Mouse (Mus musculus) limb, embryonic 10.5 days (tissue): ENCODE results near the gene Atox1. TPM values are rescaled to one million over a fixed set of nuclear protein-coding genes. Genes with fewer than 3 reads are reported as not detected.

ENCODE experiments used
- DNase-seq: peaks from one replicate; pipeline ENCODE4 v3.0.0-alpha.2; 2017; ENCODE audit warnings: low spot score
- H3K27ac ChIP-seq: fragments of 300-500 bp; sonication (generic); 2 replicates; pipeline ENCODE4 v1.5.1; 2016; ENCODE audit warnings: mild to moderate bottlenecking
- H3K27me3 ChIP-seq: fragments of 300-500 bp; sonication (generic); 2 replicates; pipeline ENCODE4 v1.6.1; 2016; ENCODE audit warnings: low read depth, mild to moderate bottlenecking; ENCODE audit not compliant: poor library complexity, severe bottlenecking
- H3K36me3 ChIP-seq: fragments of 300-500 bp; sonication (generic); 2 replicates; pipeline ENCODE4 v1.6.1; 2016; ENCODE audit warnings: mild to moderate bottlenecking, moderate library complexity
- H3K4me1 ChIP-seq: fragments of 300-500 bp; sonication (generic); 2 replicates; pipeline ENCODE4 v1.6.1; 2016
- H3K4me3 ChIP-seq: fragments of 300-500 bp; sonication (generic); 2 replicates; pipeline ENCODE4 v1.5.1; 2016; ENCODE audit warnings: mild to moderate bottlenecking, moderate library complexity
- H3K9me3 ChIP-seq: fragments of 300-500 bp; sonication (generic); replicated peaks from 2 replicates; pipeline ENCODE4 v1.6.1; 2016; ENCODE audit warnings: mild to moderate bottlenecking
- WGBS: fragments of 180-500 bp; shearing (Covaris S2); methylation state at CpG from one replicate; pipeline ENCODE4 v1.1.7; 2016; 5-methylcytosine and 5-hydroxymethylcytosine counted together
- polyA plus RNA-seq: library from polyadenylated mRNA; unstranded; fragments of >200 nt; fragmentation: Nextera tagmentation; extraction: Ambion mirVana; gene quantifications from 2 replicates; pipeline ENCODE4 v1.2.1, GENCODE M21; 2016

Gene Atox1
- polyA plus RNA-seq, 1 experiment from 2014 or later: 224 TPM

DNA sequence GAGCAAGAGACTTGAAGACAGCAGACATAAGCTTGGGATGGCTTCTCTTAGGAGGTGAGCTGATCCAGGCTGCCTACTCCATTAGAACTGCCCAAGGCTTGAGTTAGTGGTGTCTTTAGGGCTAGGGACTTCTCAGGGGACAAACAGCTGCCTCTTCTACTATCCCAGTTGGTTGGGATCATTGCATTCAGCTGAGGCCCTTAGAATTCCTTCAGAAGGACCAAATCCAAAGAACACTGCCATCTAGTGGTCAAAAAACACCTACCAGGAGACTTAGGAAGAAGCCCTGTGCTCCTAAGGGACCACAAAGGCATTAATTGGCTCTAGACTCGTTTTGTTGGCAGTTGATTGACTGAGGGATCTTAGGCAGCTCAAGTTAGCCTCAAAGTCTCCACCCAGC lies 16.3 kb downstream of the Atox1 start:
- DNase-seq: peak; percentile 33
- Histone ChIP-seq H3K4me3 (no peak overlapping the region), H3K27me3 (no peaks in the 10 kb centered on the region), H3K27ac (no peak overlapping the region), H3K4me1 (no peaks in the 10 kb centered on the region), H3K9me3 (no peaks in the 10 kb centered on the region), H3K36me3 (peaks cover 17% of the 10 kb centered on the region)
- 8% methylated on average over 1 of the region's 1 CpGs for WGBS

DNA sequence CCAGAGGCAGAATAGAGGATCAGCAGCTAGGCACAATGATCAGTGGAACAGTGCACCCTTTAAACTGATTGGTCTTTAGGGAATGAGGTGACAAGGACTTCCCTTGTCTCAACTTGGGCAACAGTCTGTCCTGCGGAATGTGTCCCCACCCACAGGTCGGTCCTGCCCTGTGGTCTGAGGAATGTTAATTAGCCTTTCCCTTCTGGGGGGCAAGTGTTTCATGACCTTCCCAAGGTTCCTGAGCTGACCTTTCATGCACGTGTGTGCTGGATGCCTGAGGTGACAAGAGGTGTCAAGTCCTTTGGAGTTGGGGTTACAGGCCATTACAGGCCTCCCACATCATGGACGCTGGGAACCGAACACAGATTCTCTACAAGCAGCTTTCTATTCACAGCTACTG lies 21.3 kb downstream of the Atox1 start:
- H3K27ac ChIP-seq: no peak overlapping the region
- no peaks in the 10 kb centered on the region; the same call in 1 of the 2 replicates for H3K4me1 ChIP-seq
- no peak overlapping the region for H3K4me3 ChIP-seq
- 44% methylated on average over 5 of the region's 5 CpGs for WGBS
- H3K27me3 ChIP-seq: no peaks in the 10 kb centered on the region
- H3K36me3 ChIP-seq: no peaks in the 10 kb centered on the region
- no peaks in the 10 kb centered on the region for H3K9me3 ChIP-seq
- DNase-seq: no peak

DNA sequence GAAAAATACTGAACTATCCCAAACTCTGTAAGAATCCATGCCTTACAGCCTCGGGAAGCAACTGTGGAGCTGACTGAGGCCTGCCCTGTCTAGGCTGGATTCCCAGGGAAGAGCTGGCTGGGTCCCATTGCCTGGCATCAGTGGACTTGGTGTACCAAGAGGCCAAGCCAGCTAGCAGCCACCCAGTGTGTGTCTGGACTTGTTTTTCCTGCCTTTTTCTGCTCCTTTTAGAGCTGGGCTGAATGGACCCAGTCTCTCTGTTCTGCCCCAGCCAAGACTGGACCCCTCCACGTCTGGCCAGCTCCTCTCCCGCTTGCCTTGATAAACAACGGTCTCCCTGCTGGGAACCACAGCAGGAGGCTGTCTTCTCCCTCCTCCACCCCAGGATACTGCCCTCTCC lies 23.0 kb downstream of the Atox1 start:
- H3K4me3 ChIP-seq: no peak overlapping the region
- no peaks in the 10 kb centered on the region for H3K27me3 ChIP-seq
- 49% methylated on average over 4 of the region's 4 CpGs for WGBS
- no peak overlapping the region for H3K27ac ChIP-seq
- no peaks in the 10 kb centered on the region; the same call in 1 of the 2 replicates for H3K4me1 ChIP-seq
- no peaks in the 10 kb centered on the region for H3K9me3 ChIP-seq
- no peak for DNase-seq
- no peaks in the 10 kb centered on the region for H3K36me3 ChIP-seq

DNA sequence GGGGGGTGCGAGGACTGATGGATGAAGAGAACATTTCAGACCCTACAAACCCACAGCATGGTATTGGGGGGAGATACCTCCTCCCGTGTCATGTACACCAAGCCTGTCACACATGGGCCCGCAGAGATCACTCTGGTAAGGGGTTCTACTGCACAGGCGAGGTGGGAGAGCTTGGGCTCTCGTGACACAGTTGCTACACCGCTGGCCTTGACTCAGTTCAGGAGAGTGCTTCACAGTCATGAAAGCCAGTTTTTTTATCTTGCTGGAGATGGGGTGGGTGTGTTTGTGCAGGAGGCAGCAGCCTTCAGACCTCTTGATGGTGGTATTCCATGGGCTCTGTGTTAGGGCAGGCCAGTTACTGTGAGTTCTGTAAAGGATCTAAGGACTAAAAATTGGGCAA lies 24.9 kb downstream of the Atox1 start:
- H3K4me1 ChIP-seq: no peaks in the 10 kb centered on the region; the same call in 1 of the 2 replicates
- H3K9me3 ChIP-seq: no peaks in the 10 kb centered on the region
- WGBS: 88% methylated on average over 6 of the region's 6 CpGs
- no peaks in the 10 kb centered on the region for H3K36me3 ChIP-seq
- DNase-seq: no peak
- no peaks in the 10 kb centered on the region for H3K27me3 ChIP-seq
- no peak overlapping the region for H3K4me3 ChIP-seq
- H3K27ac ChIP-seq: no peak overlapping the region

DNA sequence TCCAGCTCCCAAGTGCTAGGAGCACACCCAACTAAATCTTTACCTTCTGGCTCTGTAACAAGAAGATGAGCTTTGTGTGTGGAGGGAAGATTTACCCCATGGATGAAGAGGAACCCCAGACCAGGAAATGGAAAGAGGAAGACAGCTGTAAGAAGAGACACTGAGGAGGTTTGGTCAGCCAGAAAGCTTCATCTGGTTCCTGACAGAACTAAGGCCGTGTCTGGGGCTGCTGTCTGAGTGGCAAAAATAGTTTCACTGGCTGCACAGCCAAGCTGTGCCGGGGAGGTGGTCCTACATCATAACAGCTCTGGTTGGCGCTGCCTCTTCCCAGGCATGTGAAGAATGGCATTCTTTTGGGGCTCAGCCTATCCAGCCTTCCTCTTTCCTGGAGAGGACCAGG lies 28.1 kb downstream of the Atox1 start:
- H3K27ac ChIP-seq: no peak overlapping the region; the same call in 1 of the 2 replicates
- H3K9me3 ChIP-seq: no peaks in the 10 kb centered on the region
- no peak overlapping the region for H3K4me3 ChIP-seq
- WGBS: 79% methylated on average over 3 of the region's 3 CpGs
- H3K4me1 ChIP-seq: peaks cover 7% of the 10 kb centered on the region
- no peaks in the 10 kb centered on the region for H3K27me3 ChIP-seq
- no peak for DNase-seq
- no peaks in the 10 kb centered on the region for H3K36me3 ChIP-seq

DNA sequence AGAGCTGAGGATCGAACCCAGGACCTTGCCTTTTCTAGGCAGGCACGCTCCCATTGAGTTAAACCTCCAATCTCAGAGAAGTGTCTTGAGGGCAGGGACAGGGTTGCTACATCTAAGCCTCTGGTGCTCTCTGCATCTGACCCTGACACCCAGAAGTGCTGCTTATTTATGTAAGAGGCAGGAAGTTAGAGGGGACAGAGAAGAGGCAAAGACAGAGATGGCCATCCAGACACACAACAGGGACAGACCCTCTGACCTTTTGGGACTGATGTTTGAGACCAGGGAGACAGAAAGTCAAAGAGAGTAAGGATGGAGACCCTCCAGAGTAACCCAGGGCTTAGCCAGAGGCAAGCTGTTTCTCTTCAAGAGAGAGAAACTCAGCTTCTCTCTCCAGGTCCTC lies 31.1 kb downstream of the Atox1 start:
- Histone ChIP-seq H3K27me3 (no peaks in the 10 kb centered on the region), H3K4me1 (peaks cover 13% of the 10 kb centered on the region), H3K4me3 (no peak overlapping the region), H3K36me3 (no peaks in the 10 kb centered on the region), H3K9me3 (no peaks in the 10 kb centered on the region), H3K27ac (no peak overlapping the region)
- 90% methylated on average over 2 of the region's 2 CpGs for WGBS
- DNase-seq: no peak

DNA sequence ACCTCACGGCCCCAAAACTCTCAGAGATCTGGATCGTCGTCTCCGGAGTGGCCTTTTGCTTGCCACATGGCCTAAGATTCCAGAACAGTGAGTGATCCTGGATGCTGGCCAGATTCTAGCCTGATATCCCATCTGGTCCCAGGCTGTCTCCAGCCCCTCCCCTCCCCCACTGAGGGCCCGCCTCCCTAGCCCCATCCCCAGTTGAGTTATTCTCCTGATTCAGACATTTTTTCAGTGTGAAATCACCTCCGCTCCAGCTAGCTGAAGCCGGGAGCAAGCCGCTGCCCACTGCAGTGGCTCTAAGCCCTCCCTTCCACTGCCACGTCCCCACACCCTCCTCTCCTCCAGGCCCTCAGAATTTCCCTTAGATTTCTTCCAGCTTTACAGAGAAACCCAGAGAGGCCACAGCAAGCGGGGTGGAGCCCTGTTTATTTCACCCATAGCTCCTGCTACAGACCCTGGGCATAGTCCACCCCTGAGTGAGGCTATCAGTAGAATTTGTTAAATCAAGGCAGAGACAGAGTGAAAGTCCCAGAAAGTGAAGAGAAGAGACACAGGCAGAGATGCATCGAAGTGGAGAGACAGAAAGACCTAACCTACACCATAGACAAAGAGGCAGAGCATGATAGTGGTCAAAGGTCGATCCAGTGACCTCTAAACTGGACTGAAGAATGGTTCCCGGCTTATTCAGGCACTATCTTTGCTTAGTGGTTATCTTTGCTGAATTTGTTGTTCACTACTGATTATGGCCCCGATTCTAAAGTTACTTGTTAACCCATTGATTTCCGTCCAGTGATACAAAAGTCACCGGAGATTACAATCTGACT lies 32.6 kb downstream of the Atox1 start:
- Histone ChIP-seq H3K4me1 (peaks cover 20% of the 10 kb centered on the region), H3K9me3 (no peaks in the 10 kb centered on the region), H3K27me3 (no peaks in the 10 kb centered on the region), H3K27ac (peak overlapping the region; percentile 79), H3K36me3 (no peaks in the 10 kb centered on the region), H3K4me3 (no peak overlapping the region)
- 43% methylated on average over 16 of the region's 16 CpGs for WGBS
- peak; percentile 76 for DNase-seq

DNA sequence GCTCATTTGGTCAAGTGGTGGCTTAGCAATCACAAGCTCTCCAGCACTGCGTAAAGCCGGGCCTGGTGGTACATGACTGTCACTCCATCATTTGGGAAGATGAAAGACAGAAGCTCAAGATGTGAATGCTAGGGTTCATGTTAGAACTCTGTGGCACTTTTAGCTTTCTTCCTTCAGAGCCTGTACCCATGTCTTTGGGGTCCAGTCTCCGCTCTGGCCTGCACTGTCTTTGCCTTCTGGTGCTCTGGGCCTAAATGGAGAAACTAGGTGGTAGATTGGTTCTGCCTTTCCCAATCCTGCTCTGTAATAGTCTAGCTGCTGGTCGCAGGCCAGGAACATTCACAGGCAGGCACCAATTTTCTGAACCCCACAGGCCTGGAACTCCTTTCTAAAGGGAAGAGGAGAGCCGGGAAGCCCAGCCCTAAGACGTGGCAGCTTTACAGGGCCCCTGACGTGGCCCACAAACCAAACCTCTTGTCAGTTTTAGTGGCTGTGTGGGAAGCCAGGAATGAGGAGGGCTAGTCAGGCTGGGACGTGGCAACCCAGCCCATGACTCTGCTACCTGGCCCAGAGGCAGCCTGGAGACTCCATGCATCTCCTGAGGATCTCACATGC lies 36.2 kb downstream of the Atox1 start:
- H3K36me3 ChIP-seq: no peaks in the 10 kb centered on the region
- no peak overlapping the region for H3K4me3 ChIP-seq
- DNase-seq: no peak
- peaks cover 26% of the 10 kb centered on the region for H3K4me1 ChIP-seq
- H3K27me3 ChIP-seq: no peaks in the 10 kb centered on the region
- H3K9me3 ChIP-seq: no peaks in the 10 kb centered on the region
- H3K27ac ChIP-seq: no peak overlapping the region; the same call in 1 of the 2 replicates
- WGBS: 71% methylated on average over 8 of the region's 8 CpGs

DNA sequence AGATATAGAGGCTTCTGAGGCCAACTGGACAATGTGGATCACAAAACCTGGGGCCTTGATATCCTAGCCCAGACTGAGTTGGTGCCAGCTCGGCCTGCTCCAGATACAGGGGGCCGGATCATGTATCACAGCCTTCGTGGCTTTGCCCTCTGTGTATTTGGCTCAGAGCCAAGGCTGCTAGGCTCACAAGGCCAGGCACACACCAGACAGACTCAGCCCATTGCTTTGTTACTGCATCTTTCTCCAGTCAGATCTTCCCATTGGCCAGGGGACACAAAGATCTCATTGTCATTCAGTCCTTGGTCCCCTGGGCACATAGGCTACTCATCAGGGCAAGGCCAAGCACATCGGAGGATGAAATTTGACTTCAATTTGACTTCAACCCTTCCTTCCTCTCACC lies 37.3 kb downstream of the Atox1 start:
- peak; percentile 40 for DNase-seq
- no peak overlapping the region for H3K4me3 ChIP-seq
- no peaks in the 10 kb centered on the region; the same call in 1 of the 2 replicates for H3K27me3 ChIP-seq
- H3K27ac ChIP-seq: peak overlapping the region; percentile 53
- WGBS: 72% methylated on average over 4 of the region's 4 CpGs
- no peaks in the 10 kb centered on the region for H3K36me3 ChIP-seq
- H3K9me3 ChIP-seq: no peaks in the 10 kb centered on the region
- peaks cover 37% of the 10 kb centered on the region for H3K4me1 ChIP-seq

- DNase-seq: no peak
- peaks cover 38% of the 10 kb centered on the region for H3K4me1 ChIP-seq
- 96% methylated on average over 1 of the region's 1 CpGs for WGBS
- H3K4me3 ChIP-seq: no peak within 1 kb of the TSS
- H3K27me3 ChIP-seq: no peaks in the 10 kb centered on the region; the same call in 1 of the 2 replicates
- H3K27ac ChIP-seq: peak within 1 kb of the TSS; percentile 53
- H3K36me3 ChIP-seq: no peaks in the 10 kb centered on the region
- no peaks in the 10 kb centered on the region for H3K9me3 ChIP-seq
Measured at GRCm38 (mm10) chr11:55422978-55423377, 38.1 kb downstream of the Atox1 start, which contains the start of gene Sparc. Gene Sparc (minus strand): TSS chr11:55423183.

- Histone ChIP-seq H3K36me3 (no peaks in the 10 kb centered on the region), H3K4me1 (peaks cover 44% of the 10 kb centered on the region), H3K27ac (peak overlapping the region; percentile 85), H3K27me3 (no peaks in the 10 kb centered on the region; the same call in 1 of the 2 replicates), H3K9me3 (no peaks in the 10 kb centered on the region), H3K4me3 (peak overlapping the region; percentile 57)
- peak; percentile 71 for DNase-seq
- WGBS: 5% methylated on average over 9 of the region's 9 CpGs
Measured at GRCm38 (mm10) chr11:55419678-55420307, 41.2 kb downstream of the Atox1 start.

- 10% methylated on average over 4 of the region's 4 CpGs for WGBS
- no peak for DNase-seq
- Histone ChIP-seq H3K9me3 (no peaks in the 10 kb centered on the region), H3K4me1 (peaks cover 44% of the 10 kb centered on the region), H3K27me3 (no peaks in the 10 kb centered on the region; the same call in 1 of the 2 replicates), H3K36me3 (no peaks in the 10 kb centered on the region), H3K27ac (peak overlapping the region; percentile 85), H3K4me3 (peak overlapping the region; percentile 57)
Measured at GRCm38 (mm10) chr11:55419296-55419677, 41.8 kb downstream of the Atox1 start.

GRCm38 (mm10) chr11:55418704-55419061 lies 42.4 kb downstream of the Atox1 start:
- DNase-seq: no peak
- Histone ChIP-seq H3K36me3 (no peaks in the 10 kb centered on the region), H3K4me3 (peak overlapping the region; percentile 57), H3K9me3 (no peaks in the 10 kb centered on the region), H3K27ac (peak overlapping the region; percentile 85; the same call in 1 of the 2 replicates), H3K27me3 (no peaks in the 10 kb centered on the region; the same call in 1 of the 2 replicates), H3K4me1 (peaks cover 40% of the 10 kb centered on the region)
- WGBS: 7% methylated on average over 3 of the region's 3 CpGs
